Mouse (Mus musculus) kidney, embryonic 15.5 days (tissue): ENCODE measurements around the gene Hoxd10. TPM values are rescaled to one million over a fixed set of nuclear protein-coding genes. Genes with fewer than 3 reads are reported as not detected.

Experiments used
- ATAC-seq: fragments of 200-750 bp; cut with Nextera tagmentation; replicated peaks from 2 replicates; pipeline ENCODE4 v1.8.0; 2017; ENCODE audit warnings: moderate TSS enrichment; ENCODE audit not compliant: low FRiP score
- H3K27ac ChIP-seq: fragments of 300-500 bp; sonication (generic); 2 replicates; pipeline ENCODE4 v1.5.1; 2015; ENCODE audit warnings: mild to moderate bottlenecking, inconsistent platforms
- H3K27me3 ChIP-seq: fragments of 300-500 bp; sonication (generic); 2 replicates; pipeline ENCODE4 v1.6.1; 2015; ENCODE audit warnings: inconsistent platforms
- H3K36me3 ChIP-seq: fragments of 300-500 bp; sonication (generic); 2 replicates; pipeline ENCODE4 v1.6.1; 2015; ENCODE audit warnings: inconsistent platforms
- H3K4me1 ChIP-seq: fragments of 300-500 bp; sonication (generic); 2 replicates; pipeline ENCODE4 v1.6.1; 2015; ENCODE audit warnings: inconsistent platforms
- H3K4me2 ChIP-seq: fragments of 300-500 bp; sonication (generic); 2 replicates; pipeline ENCODE4 v1.6.1; 2015; ENCODE audit warnings: moderate library complexity, mild to moderate bottlenecking, inconsistent platforms
- H3K4me3 ChIP-seq: fragments of 300-500 bp; sonication (generic); replicated peaks from 2 replicates; pipeline ENCODE4 v1.5.1; 2015; ENCODE audit warnings: mild to moderate bottlenecking, inconsistent platforms
- H3K9ac ChIP-seq: fragments of 300-500 bp; sonication (generic); 2 replicates; pipeline ENCODE4 v1.6.1; 2015; ENCODE audit warnings: mild to moderate bottlenecking, inconsistent platforms
- H3K9me3 ChIP-seq: fragments of 300-500 bp; sonication (generic); replicated peaks from 2 replicates; pipeline ENCODE4 v1.6.1; 2016; ENCODE audit warnings: inconsistent platforms
- WGBS: fragments of 180-500 bp; shearing (Covaris S2); methylation state at CpG from one replicate; pipeline ENCODE4 v1.1.7; 2015; ENCODE audit warnings: mixed read lengths; 5-methylcytosine and 5-hydroxymethylcytosine counted together
- polyA plus RNA-seq: library from polyadenylated mRNA; unstranded; fragments of >200 nt; fragmentation: Nextera tagmentation; extraction: Ambion mirVana; gene quantifications from 2 replicates; pipeline ENCODE4 v1.2.1, GENCODE M21; 2015

Hoxd10 gene
- polyA plus RNA-seq, 1 experiment from 2014 or later = 33.6 TPM

DNA sequence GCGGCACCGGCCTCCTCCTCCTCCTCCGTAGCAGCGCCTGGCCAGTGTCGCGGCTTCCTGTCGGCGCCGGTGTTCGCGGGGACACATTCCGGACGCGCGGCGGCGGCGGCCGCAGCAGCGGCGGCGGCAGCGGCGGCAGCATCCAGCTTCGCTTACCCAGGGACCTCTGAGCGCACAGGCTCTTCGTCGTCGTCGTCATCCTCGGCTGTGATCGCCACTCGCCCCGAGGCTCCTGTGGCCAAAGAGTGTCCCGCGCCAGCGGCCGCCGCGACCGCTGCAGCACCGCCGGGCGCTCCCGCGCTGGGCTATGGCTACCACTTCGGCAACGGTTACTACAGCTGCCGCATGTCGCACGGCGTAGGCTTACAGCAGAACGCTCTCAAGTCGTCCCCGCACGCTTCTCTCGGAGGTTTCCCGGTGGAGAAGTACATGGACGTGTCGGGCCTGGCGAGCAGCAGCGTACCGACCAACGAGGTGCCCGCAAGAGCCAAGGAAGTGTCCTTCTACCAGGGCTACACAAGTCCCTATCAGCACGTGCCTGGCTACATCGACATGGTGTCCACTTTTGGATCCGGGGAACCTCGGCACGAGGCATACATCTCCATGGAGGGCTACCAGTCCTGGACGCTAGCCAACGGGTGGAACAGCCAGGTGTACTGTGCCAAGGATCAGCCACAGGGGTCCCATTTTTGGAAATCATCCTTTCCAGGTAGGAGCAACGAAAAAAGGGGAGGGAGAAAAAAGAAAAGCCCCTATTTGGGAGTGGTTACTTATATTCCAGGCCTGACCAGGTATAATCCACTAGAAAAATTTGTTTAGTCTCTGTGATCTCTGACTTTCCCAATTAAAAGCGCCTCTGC lies 23.1 kb upstream of the Hoxd10 start:
- Histone ChIP-seq H3K4me3 (peak overlapping the region; percentile 52), H3K9me3 (no peaks in the 10 kb centered on the region), H3K36me3 (no peaks in the 10 kb centered on the region), H3K4me2 (peak overlapping the region; percentile 93), H3K27me3 (peaks cover 96% of the 10 kb centered on the region), H3K27ac (no peak overlapping the region), H3K9ac (0 out of 2 replicates have a peak overlapping the region, but pooled peaks have one; percentile 35), H3K4me1 (peaks cover 32% of the 10 kb centered on the region)
- under 1% methylated on average over 74 of the region's 74 CpGs for WGBS
- peak; percentile 53; the same call in 1 of the 2 replicates for ATAC-seq

DNA sequence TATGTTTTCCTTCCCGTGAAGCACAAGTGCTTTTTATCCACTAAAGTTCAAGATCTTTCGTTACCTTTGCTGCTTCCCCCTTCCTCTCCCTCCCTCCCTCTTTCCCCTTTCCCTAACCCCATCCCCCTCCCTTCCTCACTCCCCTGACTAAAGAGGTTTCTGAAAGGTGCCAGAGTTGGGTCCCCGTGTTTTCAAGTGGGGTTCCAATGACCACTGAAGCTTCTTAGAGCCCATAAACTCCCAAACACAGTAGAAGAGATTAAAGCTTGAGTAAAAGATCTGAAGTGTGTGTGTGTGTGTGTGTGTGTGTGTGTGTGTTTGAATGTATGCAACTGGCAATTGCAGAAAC lies 22.5 kb upstream of the Hoxd10 start:
- Histone ChIP-seq H3K27ac (no peak overlapping the region), H3K9me3 (no peaks in the 10 kb centered on the region), H3K9ac (no peak overlapping the region), H3K4me2 (no peak overlapping the region), H3K4me1 (peaks cover 38% of the 10 kb centered on the region), H3K36me3 (no peaks in the 10 kb centered on the region), H3K27me3 (peaks cover 96% of the 10 kb centered on the region), H3K4me3 (no peak overlapping the region)
- ATAC-seq = no peak
- 0% methylated on average over 3 of the region's 3 CpGs for WGBS

DNA sequence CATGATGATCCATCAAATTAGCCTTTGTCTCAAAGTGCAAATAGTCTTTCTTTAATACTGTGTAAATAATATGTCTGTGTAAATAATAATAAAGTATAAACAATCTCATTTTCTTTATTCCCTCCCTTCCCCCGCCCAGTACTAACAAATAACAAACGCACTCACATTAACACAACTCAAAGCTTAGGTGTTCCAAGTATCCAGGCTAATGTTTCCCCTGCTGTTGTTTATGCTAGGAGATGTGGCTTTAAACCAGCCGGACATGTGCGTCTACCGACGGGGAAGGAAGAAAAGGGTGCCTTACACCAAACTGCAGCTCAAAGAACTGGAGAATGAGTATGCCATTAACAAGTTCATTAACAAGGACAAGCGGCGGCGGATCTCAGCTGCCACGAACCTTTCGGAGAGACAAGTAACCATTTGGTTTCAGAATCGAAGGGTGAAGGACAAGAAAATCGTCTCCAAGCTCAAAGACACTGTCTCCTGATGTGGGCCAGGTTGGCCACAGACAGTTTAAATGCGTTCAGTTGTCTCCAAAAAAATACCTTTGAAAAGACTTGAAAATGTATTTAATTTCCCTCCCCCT lies 22.0 kb upstream of the Hoxd10 start:
- Histone ChIP-seq H3K27me3 (peaks cover 96% of the 10 kb centered on the region), H3K4me2 (no peak overlapping the region), H3K9ac (no peak overlapping the region), H3K9me3 (no peaks in the 10 kb centered on the region), H3K4me3 (no peak overlapping the region), H3K36me3 (no peaks in the 10 kb centered on the region), H3K4me1 (peaks cover 43% of the 10 kb centered on the region), H3K27ac (no peak overlapping the region)
- WGBS = 3% methylated on average over 14 of the region's 14 CpGs
- no peak for ATAC-seq

- no peak overlapping the region for H3K4me3 ChIP-seq
- no peak for ATAC-seq
- peaks cover 53% of the 10 kb centered on the region for H3K4me1 ChIP-seq
- WGBS = 12% methylated on average over 3 of the region's 3 CpGs
- no peak overlapping the region for H3K9ac ChIP-seq
- no peaks in the 10 kb centered on the region for H3K9me3 ChIP-seq
- H3K36me3 ChIP-seq = no peaks in the 10 kb centered on the region
- H3K27ac ChIP-seq = no peak overlapping the region
- H3K4me2 ChIP-seq = no peak overlapping the region
- H3K27me3 ChIP-seq = peaks cover 96% of the 10 kb centered on the region
These were observed 21.0 kb upstream of the Hoxd10 start for GRCm38 (mm10) chr2:74670632-74671188.

DNA sequence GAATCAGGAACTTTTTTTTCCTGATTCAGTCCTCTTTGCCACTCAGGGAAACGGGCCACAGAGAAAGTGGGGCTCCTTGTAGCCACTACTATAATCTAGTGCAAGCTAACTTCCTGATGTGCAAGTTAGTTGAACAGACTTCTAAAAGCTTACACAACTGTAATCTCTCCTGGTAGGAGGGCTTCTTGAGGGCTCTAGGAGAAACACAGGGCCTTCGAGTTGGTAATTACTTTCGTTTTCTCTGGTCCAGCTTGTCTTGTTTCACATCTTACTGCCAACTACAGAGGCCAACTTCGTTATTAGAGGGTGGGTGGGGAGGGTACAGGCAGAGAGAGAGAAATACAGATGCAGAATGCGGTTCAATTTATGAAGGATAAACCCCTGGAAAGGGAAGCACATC lies 19.9 kb upstream of the Hoxd10 start:
- Histone ChIP-seq H3K27ac (no peak overlapping the region), H3K4me2 (no peak overlapping the region), H3K9me3 (no peaks in the 10 kb centered on the region), H3K9ac (no peak overlapping the region), H3K4me1 (peaks cover 64% of the 10 kb centered on the region), H3K36me3 (no peaks in the 10 kb centered on the region), H3K4me3 (no peak overlapping the region), H3K27me3 (peaks cover 97% of the 10 kb centered on the region)
- ATAC-seq = no peak
- WGBS = 35% methylated on average over 5 of the region's 5 CpGs

DNA sequence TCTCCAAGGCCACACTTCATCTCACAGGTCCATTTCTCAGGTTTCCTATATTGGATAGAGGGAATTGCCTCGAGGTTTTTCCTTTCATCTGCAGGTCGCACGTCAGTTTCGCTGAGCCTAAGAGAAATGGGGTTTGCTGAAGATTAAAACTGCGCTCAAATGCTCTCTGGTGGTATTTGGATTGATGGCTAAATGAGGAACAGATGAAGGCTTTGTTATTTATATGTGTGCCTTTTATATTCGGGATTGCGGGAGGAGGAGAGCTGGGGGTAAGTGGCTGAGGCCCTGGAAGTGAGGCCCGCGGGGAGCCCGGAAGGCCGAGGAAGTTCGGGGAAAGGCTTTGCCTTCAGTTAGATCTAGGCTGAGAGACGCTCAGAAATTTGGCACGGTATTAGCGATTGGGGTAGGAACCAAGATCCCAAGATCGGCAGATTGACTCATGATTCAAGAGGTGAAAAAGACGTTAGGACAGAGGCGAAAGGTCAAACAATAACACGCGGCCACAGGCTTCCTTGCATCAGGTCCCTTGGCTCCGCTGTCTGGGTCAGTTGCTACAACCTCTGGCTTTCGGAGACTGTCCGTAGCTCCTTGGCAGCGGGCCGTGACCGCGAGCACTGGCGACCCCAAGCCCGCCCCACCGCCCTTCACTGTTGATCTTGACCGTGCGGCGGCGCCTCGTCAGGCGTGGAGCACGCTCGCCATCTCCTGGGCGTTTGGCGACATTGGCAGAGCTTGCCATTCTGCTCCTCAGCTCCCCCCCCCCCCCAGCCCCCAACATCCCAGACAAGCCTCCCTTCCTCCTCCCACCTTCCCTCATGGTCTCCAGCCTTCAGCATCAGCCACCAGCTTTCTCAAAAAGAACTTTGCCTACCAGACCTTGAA lies 19.0 kb upstream of the Hoxd10 start:
- ATAC-seq = peak; percentile 17
- H3K27me3 ChIP-seq = peaks cover 94% of the 10 kb centered on the region
- no peaks in the 10 kb centered on the region for H3K36me3 ChIP-seq
- H3K9ac ChIP-seq = no peak overlapping the region
- H3K4me2 ChIP-seq = peak overlapping the region; percentile 69
- peaks cover 66% of the 10 kb centered on the region for H3K4me1 ChIP-seq
- H3K27ac ChIP-seq = no peak overlapping the region
- H3K9me3 ChIP-seq = no peaks in the 10 kb centered on the region
- 5% methylated on average over 40 of the region's 40 CpGs for WGBS
- H3K4me3 ChIP-seq = peak overlapping the region; percentile 41

DNA sequence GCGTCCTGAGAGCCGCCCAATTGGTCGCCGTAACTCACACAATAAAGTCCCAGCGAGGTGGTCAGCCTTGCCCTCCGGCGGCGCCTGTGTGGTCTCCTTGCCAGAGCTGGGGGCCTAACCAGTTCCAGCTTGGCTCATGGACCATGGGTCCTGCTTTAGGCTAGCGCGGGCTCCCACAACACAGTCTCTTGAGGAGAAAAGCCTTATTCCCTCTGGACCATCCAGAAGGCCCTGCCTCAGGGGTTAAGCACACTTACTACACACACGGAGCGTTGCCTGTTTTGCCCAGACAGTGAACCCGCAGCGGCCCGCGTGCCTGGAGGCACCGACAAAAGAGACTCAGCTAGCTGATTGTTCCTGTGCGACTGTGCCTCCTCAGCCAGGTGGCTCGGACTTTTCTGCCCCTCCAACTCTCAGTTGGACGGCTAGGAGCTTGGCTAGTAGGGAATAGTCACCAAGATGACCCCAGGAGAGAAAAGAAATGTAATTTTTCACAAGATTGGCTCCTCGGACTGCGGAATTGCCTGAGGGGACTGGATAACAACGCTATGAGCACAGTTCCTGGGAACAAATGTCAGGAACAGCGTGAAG lies 17.8 kb upstream of the Hoxd10 start:
- H3K27me3 ChIP-seq = peaks cover 83% of the 10 kb centered on the region
- ATAC-seq = no peak
- H3K27ac ChIP-seq = no peak overlapping the region
- no peak overlapping the region; the same call in 1 of the 2 replicates for H3K4me3 ChIP-seq
- H3K36me3 ChIP-seq = no peaks in the 10 kb centered on the region
- no peak overlapping the region for H3K9ac ChIP-seq
- no peaks in the 10 kb centered on the region for H3K9me3 ChIP-seq
- WGBS = 12% methylated on average over 24 of the region's 24 CpGs
- peaks cover 63% of the 10 kb centered on the region for H3K4me1 ChIP-seq
- H3K4me2 ChIP-seq = peak overlapping the region; percentile 26

- H3K27me3 ChIP-seq = peaks cover 81% of the 10 kb centered on the region
- peak; percentile 7; the same call in 1 of the 2 replicates for ATAC-seq
- H3K4me2 ChIP-seq = peak within 1 kb of the TSS; percentile 49
- H3K27ac ChIP-seq = peak within 1 kb of the TSS; percentile 82
- peaks cover 72% of the 10 kb centered on the region for H3K4me1 ChIP-seq
- H3K9ac ChIP-seq = peak within 1 kb of the TSS; percentile 37; the same call in 1 of the 2 replicates
- H3K9me3 ChIP-seq = no peaks in the 10 kb centered on the region
- WGBS = 6% methylated on average over 47 of the region's 47 CpGs
- no peaks in the 10 kb centered on the region for H3K36me3 ChIP-seq
- H3K4me3 ChIP-seq = peak within 1 kb of the TSS; percentile 28
These were observed 16.7 kb upstream of the Hoxd10 start, which contains the start of gene Hoxd12 for GRCm38 (mm10) chr2:74674881-74675665. Gene Hoxd12, plus strand, starts transcription at chr2:74675013.

GRCm38 (mm10) chr2:74675666-74676282 lies 15.9 kb upstream of the Hoxd10 start:
- H3K27ac ChIP-seq = peak overlapping the region; percentile 82
- H3K9ac ChIP-seq = peak overlapping the region; percentile 37; the same call in 1 of the 2 replicates
- H3K4me3 ChIP-seq = peak overlapping the region; percentile 28
- peaks cover 73% of the 10 kb centered on the region for H3K4me1 ChIP-seq
- no peaks in the 10 kb centered on the region for H3K36me3 ChIP-seq
- ATAC-seq = peak; percentile 0; the same call in 1 of the 2 replicates
- H3K4me2 ChIP-seq = peak overlapping the region; percentile 49
- H3K9me3 ChIP-seq = no peaks in the 10 kb centered on the region
- 18% methylated on average over 24 of the region's 24 CpGs for WGBS
- peaks cover 82% of the 10 kb centered on the region for H3K27me3 ChIP-seq

DNA sequence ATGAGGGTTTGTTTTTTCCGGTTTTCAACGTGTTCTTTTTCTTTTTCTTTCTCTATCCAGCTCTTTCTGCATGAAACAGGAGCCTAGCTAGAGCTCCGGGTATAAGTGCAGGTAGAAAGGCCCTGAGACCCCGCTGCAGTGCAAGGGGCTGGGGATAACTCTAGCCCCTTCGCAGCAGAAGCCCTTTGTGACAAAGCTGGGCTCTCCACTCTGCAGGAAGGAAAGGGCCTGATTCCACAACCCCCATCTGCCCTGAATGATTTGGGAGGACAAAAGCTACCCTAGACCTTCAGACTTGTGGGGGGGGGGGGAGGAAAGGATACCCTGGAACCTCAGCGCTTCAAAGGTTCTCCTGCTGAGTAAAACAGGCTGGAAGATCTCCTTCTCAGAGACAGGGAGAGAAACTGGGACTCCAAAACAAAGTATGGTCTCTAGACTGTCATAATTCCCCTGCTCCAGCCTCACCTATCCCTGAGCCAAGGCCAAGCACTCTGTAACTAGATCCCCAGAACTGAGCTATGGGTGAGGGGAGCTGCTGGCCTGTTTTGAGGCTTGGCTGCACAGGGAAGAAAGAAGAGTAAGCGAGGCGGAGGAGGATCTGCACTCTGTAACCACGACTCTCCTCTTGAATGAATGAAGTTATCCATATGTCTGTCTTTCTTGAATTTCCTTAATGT lies 15.2 kb upstream of the Hoxd10 start:
- peaks cover 77% of the 10 kb centered on the region for H3K4me1 ChIP-seq
- peak; percentile 44 for ATAC-seq

More for the DNA sequence above, 15.2 kb upstream of the Hoxd10 start:
- Histone ChIP-seq H3K27ac (peak overlapping the region; percentile 82), H3K4me2 (peak overlapping the region; percentile 49), H3K36me3 (no peaks in the 10 kb centered on the region), H3K9ac (no peak overlapping the region), H3K27me3 (peaks cover 82% of the 10 kb centered on the region), H3K9me3 (no peaks in the 10 kb centered on the region), H3K4me3 (peak overlapping the region; percentile 28)
- WGBS = 21% methylated on average over 9 of the region's 9 CpGs
